19 mouse cellular contexts compared by ENCODE assay signal in genomic region chr11:102370285-102370684, GRCm38 (mm10). TPM values are rescaled to one million over a fixed set of nuclear protein-coding genes. Genes with fewer than 3 reads are reported as not detected.
"Had no signal": no experiment of that assay in that cellular context is flagged by ENCODE, and none has a peak within 500 bp of the region (broad histone marks: within the 10 kb centered on the region; RNA-seq: fewer than 3 reads in every experiment).

No protein-coding gene starts in this region.

- H3K4me2 ChIP-seq: kidney, embryonic 15.5 days; limb, embryonic 13.5 days; lung, embryonic 15.5 days had no signal

- H3K4me3 ChIP-seq: kidney, embryonic 15.5 days; layer of hippocampus, adult 2 months; limb, embryonic 10.5 days; limb, embryonic 13.5 days; lung, embryonic 15.5 days; megakaryocyte, embryonic 14.5 days; midbrain, embryonic 10.5 days had no signal

- DNase-seq: kidney, adult 8-10 months; kidney, postnatal 25 days; layer of hippocampus, adult 9-11 months; lung, postnatal 10 days; lung, postnatal 36 days; midbrain, embryonic 14.5 days; thymus, adult 18-20 months; thymus, postnatal 36 days had no signal

- H3K9ac ChIP-seq: kidney, embryonic 15.5 days; limb, embryonic 13.5 days; lung, embryonic 15.5 days had no signal

- H3K36me3 ChIP-seq: kidney, embryonic 15.5 days; limb, embryonic 10.5 days; limb, embryonic 13.5 days; lung, embryonic 15.5 days; midbrain, embryonic 10.5 days had no signal

- ATAC-seq: intestine, postnatal 0 days had no signal

- H3K27me3 ChIP-seq: lung, embryonic 15.5 days had no signal

- H3K9me3 ChIP-seq: kidney, embryonic 15.5 days; limb, embryonic 10.5 days; limb, embryonic 13.5 days; lung, embryonic 15.5 days; megakaryocyte, embryonic 14.5 days; midbrain, embryonic 10.5 days had no signal

- H3K27ac ChIP-seq: kidney, embryonic 15.5 days; layer of hippocampus, adult 2 months; limb, embryonic 10.5 days; limb, embryonic 13.5 days; lung, embryonic 15.5 days; midbrain, embryonic 10.5 days had no signal

RNA-seq across cellular contexts. Expression of gene Slc4a1, which starts 4.3 kb away (rescaled TPM):
- polyA plus RNA-seq: small intestine, adult 2 months; testis, adult 2 months; urinary bladder, adult 2 months had no signal
